Mouse (Mus musculus): Measurements from ENCODE around the gene Arfip1. TPM values are rescaled to one million over a fixed set of nuclear protein-coding genes. Genes with fewer than 3 reads are reported as not detected.

Arfip1 gene
- polyA plus RNA-seq, 1 experiment from 2014 or later: 58.2 TPM

- 6% methylated on average over 12 of the region's 12 CpGs for WGBS
- Histone ChIP-seq H3K36me3 (ENCODE audit: insufficient read depth) (0 out of 2 replicates have a peak, but pooled peaks cover 7% of the 10 kb centered on the region), H3K4me3 (ENCODE audit: low read depth, low read length) (no peak overlapping the region), H3K9me3 (ENCODE audit: low read depth, low read length) (no peaks in the 10 kb centered on the region), H3K4me2 (peak overlapping the region; percentile 20), H3K27ac (ENCODE audit: low read depth) (peak overlapping the region; percentile 51; the same call in 1 of the 2 replicates), H3K4me1 (ENCODE audit: insufficient read depth) (peaks cover 13% of the 10 kb centered on the region), H3K27me3 (ENCODE audit: insufficient read depth, low read length) (no peaks in the 10 kb centered on the region), H3K9ac (no peak overlapping the region)
- TF ChIP-seq CTCF (IDR thresholded peaks at IDR 0.05; ENCODE audit: low read depth): no peak
- ATAC-seq (ENCODE audit: insufficient read depth) (peak; percentile 64), DNase-seq (peak; percentile 80)
Observed at GRCm38 (mm10) chr3:84460952-84461351, 121.5 kb downstream of the Arfip1 start.

GRCm38 (mm10) chr3:84460499-84460898, 121.9 kb downstream of the Arfip1 start:
- Histone ChIP-seq H3K4me2 (peak overlapping the region; percentile 6), H3K4me3 (ENCODE audit: low read depth, low read length) (no peak overlapping the region), H3K27me3 (ENCODE audit: insufficient read depth, low read length) (no peaks in the 10 kb centered on the region), H3K9me3 (ENCODE audit: low read depth, low read length) (no peaks in the 10 kb centered on the region), H3K9ac (no peak overlapping the region), H3K27ac (ENCODE audit: low read depth) (peak overlapping the region; percentile 51; the same call in 1 of the 2 replicates), H3K4me1 (ENCODE audit: insufficient read depth) (peaks cover 13% of the 10 kb centered on the region), H3K36me3 (ENCODE audit: insufficient read depth) (0 out of 2 replicates have a peak, but pooled peaks cover 7% of the 10 kb centered on the region)
- no peak for TF ChIP-seq CTCF (IDR thresholded peaks at IDR 0.05; ENCODE audit: low read depth)
- peak; percentile 48; the same call in 1 of the 2 replicates for ATAC-seq (ENCODE audit: insufficient read depth)
- DNase-seq: no peak
- 13% methylated on average over 3 of the region's 3 CpGs for WGBS

- peak overlapping the region; percentile 69 for H3K27ac ChIP-seq (ENCODE audit: low read depth)
- no peak for ATAC-seq (ENCODE audit: insufficient read depth)
- peaks cover 10% of the 10 kb centered on the region; the same call in 1 of the 2 replicates for H3K4me1 ChIP-seq (ENCODE audit: insufficient read depth)
- H3K4me2 ChIP-seq: no peak overlapping the region
- H3K27me3 ChIP-seq (ENCODE audit: insufficient read depth, low read length): no peaks in the 10 kb centered on the region
- no peak for TF ChIP-seq CTCF (IDR thresholded peaks at IDR 0.05; ENCODE audit: low read depth)
- DNase-seq: peak; percentile 53
- 0 out of 2 replicates have a peak, but pooled peaks cover 7% of the 10 kb centered on the region for H3K36me3 ChIP-seq (ENCODE audit: insufficient read depth)
- H3K9me3 ChIP-seq (ENCODE audit: low read depth, low read length): no peaks in the 10 kb centered on the region
- H3K4me3 ChIP-seq (ENCODE audit: low read depth, low read length): no peak overlapping the region
- WGBS: 43% methylated on average over 12 of the region's 12 CpGs
- H3K9ac ChIP-seq: peak overlapping the region; percentile 3; the same call in 1 of the 2 replicates
Observed at GRCm38 (mm10) chr3:84455733-84456417, 126.5 kb downstream of the Arfip1 start.

- 54% methylated on average over 3 of the region's 3 CpGs for WGBS
- no peak overlapping the region for H3K4me3 ChIP-seq (ENCODE audit: low read depth, low read length)
- H3K36me3 ChIP-seq (ENCODE audit: insufficient read depth): peaks cover 11% of the 10 kb centered on the region; the same call in 1 of the 2 replicates
- no peak overlapping the region for H3K9ac ChIP-seq
- DNase-seq (no peak), ATAC-seq (ENCODE audit: insufficient read depth) (no peak)
- H3K27ac ChIP-seq (ENCODE audit: low read depth): no peak overlapping the region
- peaks cover 16% of the 10 kb centered on the region; the same call in 1 of the 2 replicates for H3K4me1 ChIP-seq (ENCODE audit: insufficient read depth)
- TF ChIP-seq CTCF (IDR thresholded peaks at IDR 0.05; ENCODE audit: low read depth): no peak
- H3K27me3 ChIP-seq (ENCODE audit: insufficient read depth, low read length): no peaks in the 10 kb centered on the region
- H3K9me3 ChIP-seq (ENCODE audit: low read depth, low read length): no peaks in the 10 kb centered on the region
- no peak overlapping the region for H3K4me2 ChIP-seq
Observed at GRCm38 (mm10) chr3:84450651-84451050, 131.8 kb downstream of the Arfip1 start.

- Histone ChIP-seq H3K9me3 (ENCODE audit: low read depth, low read length) (no peaks in the 10 kb centered on the region), H3K27ac (ENCODE audit: low read depth) (peak overlapping the region; percentile 54), H3K36me3 (ENCODE audit: insufficient read depth) (peaks cover 17% of the 10 kb centered on the region; the same call in 1 of the 2 replicates), H3K9ac (no peak overlapping the region), H3K27me3 (ENCODE audit: insufficient read depth, low read length) (no peaks in the 10 kb centered on the region), H3K4me1 (ENCODE audit: insufficient read depth) (peaks cover 16% of the 10 kb centered on the region; the same call in 1 of the 2 replicates), H3K4me2 (no peak overlapping the region), H3K4me3 (ENCODE audit: low read depth, low read length) (no peak overlapping the region)
- 0 out of 2 replicates have a peak, but pooled peaks have one; percentile 6 for TF ChIP-seq CTCF (IDR thresholded peaks at IDR 0.05; ENCODE audit: low read depth)
- ATAC-seq (ENCODE audit: insufficient read depth) (peak; percentile 68), DNase-seq (peak; percentile 54)
- WGBS: 66% methylated on average over 9 of the region's 9 CpGs
Observed at GRCm38 (mm10) chr3:84449015-84449414, 133.4 kb downstream of the Arfip1 start.

- no peak overlapping the region for H3K9ac ChIP-seq
- no peak overlapping the region for H3K4me3 ChIP-seq (ENCODE audit: low read depth, low read length)
- H3K4me2 ChIP-seq: no peak overlapping the region
- DNase-seq (no peak), ATAC-seq (ENCODE audit: insufficient read depth) (no peak)
- no peak for TF ChIP-seq CTCF (IDR thresholded peaks at IDR 0.05; ENCODE audit: low read depth)
- no peak overlapping the region for H3K27ac ChIP-seq (ENCODE audit: low read depth)
- H3K27me3 ChIP-seq (ENCODE audit: insufficient read depth, low read length): no peaks in the 10 kb centered on the region
- H3K36me3 ChIP-seq (ENCODE audit: insufficient read depth): peaks cover 17% of the 10 kb centered on the region; the same call in 1 of the 2 replicates
- H3K4me1 ChIP-seq (ENCODE audit: insufficient read depth): peaks cover 16% of the 10 kb centered on the region; the same call in 1 of the 2 replicates
- 73% methylated on average over 5 of the region's 5 CpGs for WGBS
- H3K9me3 ChIP-seq (ENCODE audit: low read depth, low read length): no peaks in the 10 kb centered on the region
Observed at GRCm38 (mm10) chr3:84447803-84448202, 134.6 kb downstream of the Arfip1 start.

Other genes with a start within 250 kb of the Arfip1 start
- 15.6 and 16.6 TPM in 2 replicates for gene Fhdc1, start 102.2 kb downstream of the Arfip1 start, polyA plus RNA-seq (2014; fragmentation: Nextera tagmentation; extraction: Ambion mirVana)
- 0.05 and 0.07 TPM in 2 replicates for gene Tigd4, start 10.9 kb upstream of the Arfip1 start, polyA plus RNA-seq (2014; fragmentation: Nextera tagmentation; extraction: Ambion mirVana)
- 1.4 and 2.1 TPM in 2 replicates for gene Tmem154, start 83.6 kb upstream of the Arfip1 start, polyA plus RNA-seq (2014; fragmentation: Nextera tagmentation; extraction: Ambion mirVana)
- 9.5 and 9.8 TPM in 2 replicates for gene Fbxw7, start 232.6 kb upstream of the Arfip1 start, polyA plus RNA-seq (2014; fragmentation: Nextera tagmentation; extraction: Ambion mirVana)

Data from lung, embryonic 14.5 days (tissue).